Mouse (Mus musculus): ENCODE data around the gene Pkdcc. TPM values are rescaled to one million over a fixed set of nuclear protein-coding genes. Genes with fewer than 3 reads are reported as not detected.

Gene Pkdcc
- polyA plus RNA-seq, 2 experiments from 2014 or later: not detected

DNA sequence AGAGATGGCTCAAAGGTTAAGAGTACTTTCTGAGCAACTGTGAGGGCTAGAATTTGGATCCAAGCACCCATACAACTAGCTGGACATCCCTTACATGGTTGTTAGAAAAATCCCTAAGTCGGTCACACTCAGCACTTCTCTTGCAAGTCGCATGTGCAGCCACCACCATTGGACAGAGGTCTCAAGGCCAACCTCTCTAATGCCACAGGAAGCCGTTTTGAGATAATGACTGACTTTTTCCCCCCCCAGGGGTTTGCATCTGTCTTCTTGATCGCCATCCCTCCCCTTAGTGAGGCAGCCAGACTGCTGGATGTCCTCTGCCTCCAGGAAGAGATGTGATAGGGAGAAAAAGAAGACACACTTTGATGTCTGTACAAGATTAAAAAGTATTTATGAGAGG is 32.1 kb downstream of the Pkdcc start:
- no peak for ATAC-seq

DNA sequence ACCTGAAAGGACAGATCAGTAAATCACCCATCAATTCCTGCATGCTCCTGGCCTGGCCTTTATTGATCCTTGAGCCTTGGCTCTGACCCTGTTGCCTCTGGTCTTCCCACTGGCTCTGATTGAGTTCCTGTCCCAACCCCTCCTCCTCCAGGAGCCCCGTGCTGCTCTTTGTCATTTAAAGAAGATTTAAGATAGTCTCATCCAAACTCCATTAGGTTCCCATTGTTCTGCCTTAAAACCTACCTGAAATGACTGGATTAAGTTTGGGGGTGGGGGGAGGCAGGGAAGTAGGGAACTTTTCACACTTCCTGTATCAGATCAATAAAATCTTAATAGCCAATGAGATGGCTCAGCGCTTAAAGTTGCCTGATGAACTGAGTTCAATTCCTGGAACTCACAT is 33.4 kb downstream of the Pkdcc start:
- no peak for ATAC-seq

DNA sequence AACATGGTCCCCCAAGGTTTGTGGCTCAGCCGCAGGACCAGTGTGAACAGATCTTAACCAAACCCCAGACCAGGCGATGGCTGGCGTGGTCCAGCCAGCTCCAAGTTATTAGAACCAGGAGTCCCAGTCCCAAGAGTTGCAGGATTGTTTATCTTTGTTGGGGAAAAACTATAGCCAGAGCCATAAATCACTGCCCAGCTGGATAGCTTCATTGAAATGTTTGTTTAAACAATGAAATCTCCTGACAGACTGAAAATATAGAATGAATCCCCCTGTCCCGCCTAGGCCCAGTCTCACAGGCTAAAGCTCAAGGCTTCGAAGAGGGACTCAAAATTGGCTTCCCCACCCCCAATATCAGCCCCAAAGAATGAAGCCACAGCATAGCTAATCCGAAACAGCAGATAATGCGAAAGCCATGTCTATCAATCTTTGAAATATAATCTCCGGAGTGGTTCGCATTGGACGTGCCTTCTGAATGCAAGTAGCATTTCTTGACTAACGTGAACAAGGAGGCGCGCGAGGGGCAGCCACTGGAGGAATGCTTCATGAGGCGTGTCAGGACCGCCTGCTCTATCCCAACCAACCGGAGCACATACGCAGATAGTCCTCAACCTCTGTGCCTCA is 35.9 kb downstream of the Pkdcc start:
- ATAC-seq: no peak

DNA sequence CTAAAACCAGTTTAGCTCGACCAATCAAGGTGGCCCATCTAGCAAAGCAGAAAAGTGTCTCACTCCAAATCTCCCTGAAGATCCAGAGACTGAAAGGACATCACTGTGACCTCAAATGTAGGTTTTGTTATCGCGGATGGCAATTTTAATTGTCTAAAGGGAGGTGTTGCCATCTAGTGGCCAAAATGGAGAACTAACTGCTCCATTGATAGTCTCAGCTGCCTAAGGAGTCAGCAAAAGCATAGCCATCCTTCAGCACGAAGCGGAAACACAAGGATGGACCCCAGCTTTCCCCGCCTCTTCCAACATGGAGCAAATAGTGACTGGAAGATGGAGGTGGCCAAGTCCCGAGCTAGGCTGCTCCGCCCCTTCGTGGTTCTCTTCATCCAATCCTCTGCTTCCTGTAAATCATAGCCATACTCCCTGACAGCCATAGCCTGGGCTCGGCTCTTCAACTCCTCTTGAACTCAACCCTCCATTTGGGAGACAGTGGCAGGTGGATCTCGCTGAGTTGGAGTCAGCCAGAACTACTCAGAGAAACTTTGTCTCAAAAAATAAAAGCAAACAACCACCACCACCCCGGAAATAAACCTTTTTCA is 38.1 kb downstream of the Pkdcc start:
- ATAC-seq: peak; percentile 78

DNA sequence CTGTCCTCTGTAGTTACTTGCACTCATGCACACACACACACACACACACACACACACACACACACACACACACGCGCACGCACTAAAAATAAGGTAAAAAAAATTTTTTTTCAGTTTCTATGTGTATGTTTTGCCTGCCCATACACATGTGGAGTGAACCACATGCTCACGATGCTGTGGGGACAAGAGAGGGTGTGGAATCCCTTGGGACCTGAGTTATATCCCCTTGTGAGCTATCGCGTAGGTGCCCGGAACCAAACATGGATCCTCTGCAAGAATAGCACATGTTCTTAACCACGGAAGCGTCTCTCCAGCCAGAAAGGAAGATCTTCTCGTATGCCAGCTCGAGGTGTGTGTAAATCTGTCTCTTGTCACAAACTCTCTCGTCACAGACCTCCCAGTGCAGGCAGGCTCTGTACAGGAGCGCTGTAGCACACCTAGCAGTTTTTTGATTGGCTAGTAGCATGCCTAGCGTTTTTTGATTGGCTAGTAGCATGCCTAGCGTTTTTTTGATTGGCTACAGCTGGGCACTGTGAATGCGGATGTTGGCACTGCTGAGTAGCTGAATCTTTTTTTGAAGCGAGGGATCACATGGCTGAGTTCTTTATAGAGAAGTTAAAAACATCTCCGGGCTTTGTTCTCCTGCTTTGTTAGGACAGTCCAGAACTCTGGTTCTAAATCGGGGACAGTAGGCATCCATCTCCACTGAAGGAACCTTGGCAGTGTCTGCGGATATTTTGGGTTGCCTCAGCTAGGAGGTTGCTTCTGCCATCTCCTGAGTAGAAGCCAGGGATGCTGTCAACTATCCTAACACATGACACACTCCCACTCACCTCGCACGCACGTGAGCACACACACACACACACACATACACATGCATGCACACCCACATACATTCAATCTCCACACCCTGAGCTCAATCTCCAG is 52.4 kb downstream of the Pkdcc start:
- ATAC-seq: peak; percentile 98

DNA sequence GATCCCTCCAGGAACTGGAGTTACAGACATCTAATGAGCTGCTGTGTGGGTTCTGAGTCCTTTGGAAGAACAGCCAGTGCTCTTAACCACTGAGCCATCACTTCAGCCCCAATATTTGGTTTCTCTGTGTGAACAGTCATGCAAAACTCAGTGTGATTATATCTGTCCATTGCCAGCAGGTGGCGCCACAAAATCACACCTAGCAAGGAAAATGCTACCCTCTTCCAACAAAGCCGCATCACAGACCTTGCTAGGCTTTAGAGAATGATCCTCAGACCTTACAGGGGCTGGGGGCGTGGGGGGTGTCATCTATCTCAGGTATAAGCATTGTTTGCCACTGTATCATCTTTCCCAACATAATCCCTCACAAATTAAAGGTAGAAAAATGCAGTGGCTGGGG is 56.4 kb downstream of the Pkdcc start:
- ATAC-seq: peak; percentile 20

DNA sequence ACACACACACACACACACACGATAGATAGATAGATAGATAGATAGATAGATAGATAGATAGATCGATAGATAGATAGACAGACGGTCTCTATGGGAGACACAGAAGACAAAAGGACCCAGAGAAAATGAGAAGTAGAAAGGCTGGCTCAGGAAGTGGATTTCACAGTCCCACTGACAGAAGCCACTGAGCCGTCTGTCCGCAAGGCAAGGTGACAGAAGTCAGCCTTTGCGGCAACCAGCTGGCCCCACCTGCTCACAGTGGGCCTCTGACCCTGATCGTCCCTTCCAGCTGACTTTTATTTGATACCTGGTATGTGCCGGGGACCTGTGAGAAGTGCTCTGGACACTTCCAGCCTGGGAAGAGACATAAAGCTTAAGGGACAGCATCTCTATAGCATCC is 57.5 kb downstream of the Pkdcc start:
- no peak for ATAC-seq

DNA sequence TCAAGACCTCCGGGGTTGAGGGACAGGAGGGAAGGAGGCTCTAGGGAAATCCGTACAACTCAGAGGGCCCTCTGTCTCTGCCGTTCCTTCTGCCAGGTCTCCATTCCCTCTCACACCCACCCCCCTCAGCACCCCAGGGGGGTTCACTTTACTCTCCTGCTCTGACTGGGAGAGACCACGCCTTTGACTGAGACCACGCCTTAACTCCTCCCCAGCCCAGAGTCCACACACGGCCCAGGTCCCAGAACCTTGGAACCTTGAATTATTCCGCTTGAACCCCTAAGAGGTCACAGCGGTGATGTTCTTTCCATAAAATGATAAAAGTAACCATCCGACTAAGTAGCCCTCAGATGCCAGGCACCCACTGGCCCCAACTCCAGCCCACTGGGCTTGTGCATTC is 58.5 kb downstream of the Pkdcc start:
- no peak for ATAC-seq

DNA sequence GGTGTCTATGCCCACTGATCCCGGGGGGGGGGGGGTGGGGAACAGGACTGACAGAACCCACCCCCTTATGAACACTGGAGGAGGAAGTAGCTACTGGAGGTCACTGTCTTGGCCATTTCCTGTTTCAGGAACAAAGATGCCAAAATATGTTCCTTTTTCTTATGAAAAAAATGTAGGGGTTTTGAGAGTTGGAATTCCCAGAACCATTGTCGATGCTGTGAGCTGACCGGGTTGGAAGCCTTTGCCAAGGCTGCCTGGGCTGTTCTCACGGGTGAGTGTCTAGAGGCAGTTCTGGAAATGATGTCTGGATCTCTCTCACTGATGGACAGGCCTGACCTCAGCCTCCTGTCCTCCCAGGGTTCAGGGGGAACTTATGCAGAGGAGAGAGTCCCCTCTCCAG is 59.0 kb downstream of the Pkdcc start:
- no peak for ATAC-seq

Other genes starting within 250 kb of the Pkdcc start
- 10 to 100 TPM; 15.6 to 15.8 TPM for gene Eml4, start 135.6 kb downstream of the Pkdcc start, polyA plus RNA-seq (2017; shearing (Covaris generic))

Data from CD4-positive, CD25-positive, alpha-beta regulatory T cell, adult 4 months (primary cell).